Mouse (Mus musculus): Measurements from ENCODE around the gene Ift46.
"Not testable (repeated sequence)": the region's sequence is repeated elsewhere in the genome, so short reads cannot be mapped to it uniquely, and the experiment has no call there.

Ift46 gene

DNA sequence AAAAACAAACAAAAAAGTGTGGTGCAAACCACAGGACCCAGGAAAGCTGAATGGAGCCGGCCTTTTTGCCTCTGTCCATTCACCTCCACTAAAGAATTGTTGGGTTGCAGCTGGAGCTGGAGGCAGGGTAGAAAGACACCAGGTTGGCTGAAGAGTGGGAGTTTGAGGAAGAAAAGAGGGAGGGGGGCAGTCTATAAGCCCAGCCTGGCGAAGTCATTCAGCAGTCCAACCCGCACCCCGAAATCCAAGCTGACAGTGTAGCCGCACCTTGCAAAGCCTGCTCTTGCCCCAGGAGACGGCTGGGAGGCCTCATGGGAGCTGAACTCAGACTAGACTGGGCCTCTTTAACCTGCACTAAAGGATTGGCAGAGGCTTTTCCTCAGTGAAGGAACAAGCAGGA is 31.8 kb upstream of the Ift46 start:
- in situ Hi-C loops (cut with MboI, MseI): no loop called here

DNA sequence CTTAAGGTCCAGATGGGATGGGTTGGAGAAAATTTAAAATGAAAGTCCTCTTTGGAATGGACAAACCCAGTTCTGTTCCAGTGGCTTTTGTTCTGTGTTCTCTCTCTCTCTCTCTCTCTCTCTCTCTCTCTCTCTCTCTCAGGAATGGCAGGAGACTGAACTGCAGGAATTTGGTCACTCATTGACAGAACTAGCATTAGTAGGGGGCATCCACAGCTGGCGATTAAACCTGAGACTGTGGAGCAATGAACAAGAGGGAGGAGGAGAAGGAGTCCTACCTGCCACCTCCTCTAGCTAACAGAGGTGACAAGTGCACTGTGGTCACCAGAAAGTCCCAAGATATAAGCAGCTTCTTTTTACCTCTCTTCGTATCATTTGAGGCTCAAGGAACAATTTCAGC is 31.4 kb upstream of the Ift46 start:
- in situ Hi-C loops (cut with MboI, MseI): no loop called here

DNA sequence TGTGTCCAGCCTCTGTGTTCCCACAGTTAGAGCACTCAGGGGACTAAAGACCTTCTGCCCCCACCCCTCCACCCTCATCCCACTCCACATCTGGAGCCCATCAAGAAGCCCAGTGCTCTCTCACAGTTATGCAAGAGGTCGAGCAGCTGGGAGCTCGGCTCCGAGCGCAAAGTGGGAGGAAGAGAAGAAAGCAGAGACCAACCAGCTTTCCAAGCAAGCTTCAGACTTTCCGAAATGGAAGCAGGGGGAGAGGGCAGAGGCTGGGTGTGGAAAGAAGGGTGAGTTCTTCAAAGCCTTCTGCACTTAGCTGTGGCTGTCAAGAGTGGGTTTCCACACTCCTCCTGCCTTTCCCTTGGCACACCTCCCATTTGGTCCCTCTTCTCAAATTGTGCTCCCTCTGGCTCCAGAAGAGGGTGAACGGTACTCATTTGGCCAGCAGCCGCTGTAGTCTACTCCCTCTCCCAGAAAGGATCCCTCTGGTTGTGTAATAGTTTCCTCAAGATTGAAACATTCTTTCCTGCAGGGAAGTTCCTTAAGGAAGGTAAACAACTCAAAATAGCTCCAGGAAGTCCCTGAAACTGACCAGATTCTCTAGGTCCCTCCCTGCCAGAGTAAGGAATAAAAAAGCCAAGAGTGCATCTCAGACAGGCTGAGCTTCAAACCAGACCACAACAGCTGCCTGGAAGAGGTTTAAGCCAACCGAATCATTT is 30.3 kb upstream of the Ift46 start:
- in situ Hi-C loops (cut with MboI, MseI): no loop called here

DNA sequence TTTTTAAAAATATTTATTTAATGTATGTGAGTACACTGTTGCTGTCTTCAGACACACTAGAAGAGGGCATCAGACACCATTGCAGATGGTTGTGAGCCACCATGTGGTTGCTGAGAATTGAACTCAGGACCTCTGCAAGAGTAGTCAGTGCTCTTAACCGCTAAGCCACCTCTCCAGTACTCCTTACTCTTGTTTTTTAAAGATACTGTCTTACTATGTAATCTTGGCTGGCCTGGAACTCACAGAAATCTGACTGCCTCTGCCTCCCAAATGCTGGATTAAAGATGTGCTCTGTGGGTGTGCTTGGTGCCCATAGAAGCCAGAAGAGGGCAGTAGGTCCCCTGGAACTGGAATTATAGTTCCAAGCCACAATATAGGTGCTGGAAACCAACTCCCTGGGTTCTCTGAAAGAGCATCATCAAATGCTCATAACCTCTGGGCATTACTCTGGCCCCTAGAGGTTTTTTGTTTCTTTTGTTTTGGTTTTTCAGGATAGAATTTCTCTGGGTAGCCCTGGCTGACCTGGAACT is 27.0 kb upstream of the Ift46 start:
- in situ Hi-C loops (cut with MboI, MseI): no loop called here

DNA sequence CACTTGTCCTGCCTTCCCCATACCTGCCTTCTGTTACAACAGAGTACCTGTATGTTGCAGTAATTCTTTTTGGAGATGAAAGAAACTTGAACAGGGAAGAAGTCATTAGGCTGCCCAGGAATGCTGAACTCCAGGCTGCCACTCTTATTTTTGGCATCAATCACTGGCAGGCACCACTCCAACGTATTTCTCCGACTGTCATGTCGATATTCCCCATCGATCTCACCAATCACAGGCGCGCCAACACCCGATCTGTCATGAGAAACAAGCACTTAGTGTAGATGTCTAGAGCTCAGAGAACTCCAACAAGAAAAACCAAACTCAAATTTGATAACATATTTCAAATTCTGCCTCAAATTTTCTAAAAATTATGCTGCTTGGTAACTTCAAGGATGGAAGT is 22.3 kb upstream of the Ift46 start:
- in situ Hi-C loops (cut with MboI, MseI): no loop called here

DNA sequence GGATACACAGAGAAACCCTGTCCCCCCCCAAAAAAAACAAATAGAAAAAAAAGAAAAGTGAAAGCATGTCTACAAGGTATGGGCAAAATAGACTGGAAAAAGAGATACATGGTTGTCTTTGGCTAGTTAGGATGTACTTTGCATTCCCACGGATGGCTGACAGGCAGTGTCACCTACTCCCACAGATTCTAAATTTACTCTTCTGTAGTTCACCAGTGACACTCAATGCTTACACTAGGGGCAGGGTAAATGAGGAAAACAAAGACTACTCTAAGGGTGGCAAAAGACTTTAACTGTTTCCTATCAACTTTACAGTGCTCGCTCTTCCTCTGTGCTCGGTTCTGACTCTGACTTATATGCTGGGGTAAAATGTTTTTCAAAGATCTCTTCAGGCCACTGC is 21.0 kb upstream of the Ift46 start:
- in situ Hi-C loops (cut with MboI, MseI): no loop called here

DNA sequence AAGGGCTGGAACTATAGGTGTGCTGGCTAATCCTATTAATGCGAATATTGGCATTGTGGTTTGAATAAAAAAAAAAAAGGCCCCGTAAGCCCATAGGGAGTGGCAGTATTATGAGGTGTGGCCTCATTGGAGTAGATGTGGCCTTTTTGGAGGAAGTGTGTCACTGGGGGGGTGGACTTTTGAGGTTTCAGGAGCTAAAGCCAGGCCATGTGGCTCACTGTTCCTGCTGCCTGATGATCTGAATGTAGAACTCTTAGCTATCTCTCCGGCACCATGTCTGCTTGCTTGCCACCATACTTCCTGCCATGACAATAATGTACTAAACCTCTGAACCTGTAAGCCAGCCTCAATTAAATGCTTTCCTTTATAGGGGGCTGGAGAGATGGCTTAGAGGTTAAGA is 20.4 kb upstream of the Ift46 start:
- in situ Hi-C loops (cut with MboI, MseI): no loop called here

DNA sequence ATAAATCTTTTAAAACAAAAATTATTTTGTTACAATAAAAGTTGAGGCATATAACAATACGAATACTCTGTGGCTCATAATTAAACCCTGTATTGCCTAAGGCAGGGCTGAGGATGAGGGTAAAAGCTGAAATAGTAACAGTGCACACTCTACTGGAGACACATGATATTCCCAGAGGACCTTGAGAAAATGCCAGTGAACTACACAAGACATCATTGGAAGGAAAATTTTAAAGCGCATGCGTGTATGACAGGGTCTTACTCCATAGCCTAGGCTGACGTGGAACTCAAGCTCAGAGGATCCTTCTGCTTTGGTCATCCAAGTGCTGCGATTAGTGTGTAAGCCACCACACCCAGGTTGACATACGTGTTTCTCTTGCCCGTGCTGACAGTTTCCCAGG is 19.2 kb upstream of the Ift46 start:
- in situ Hi-C loops (cut with MboI, MseI): no loop called here

DNA sequence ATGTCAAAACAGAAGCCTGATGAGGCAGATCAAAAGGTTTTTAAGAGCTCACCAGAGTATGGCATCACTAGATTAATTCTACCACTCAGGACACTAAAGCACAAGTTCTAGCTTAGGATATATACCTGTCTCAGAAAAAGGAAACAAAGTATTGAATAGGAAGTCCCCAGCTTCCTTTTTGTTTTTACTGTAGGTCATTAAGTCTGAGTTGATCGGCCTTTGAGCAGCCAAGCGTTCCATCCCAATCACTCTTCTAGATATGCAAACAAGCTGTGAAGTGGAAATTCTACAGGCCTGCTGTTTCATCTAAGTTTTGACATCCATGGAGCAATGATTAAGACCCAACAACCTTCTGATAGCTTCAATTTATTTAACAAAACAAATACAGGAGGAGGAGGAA is 6.8 kb upstream of the Ift46 start:
- in situ Hi-C loops (cut with MboI, MseI): no loop called here

DNA sequence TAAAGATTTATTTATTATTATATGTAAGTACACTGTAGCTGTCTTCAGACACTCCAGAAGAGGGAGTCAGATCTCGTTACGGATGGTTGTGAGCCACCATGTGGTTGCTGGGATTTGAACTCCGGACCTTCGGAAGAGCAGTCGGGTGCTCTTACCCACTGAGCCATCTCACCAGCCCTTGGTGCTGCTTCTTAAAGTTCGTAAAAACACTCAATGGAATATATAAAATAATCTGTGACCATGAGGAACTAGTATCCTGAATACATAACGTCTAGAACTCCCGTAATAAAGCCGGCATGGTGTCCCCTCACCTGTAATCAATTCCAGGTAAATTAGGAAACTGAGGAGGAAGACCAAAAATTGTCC is 304 bp downstream of the Ift46 start:
- in situ Hi-C loops (cut with MboI, MseI): not testable (repeated sequence)

DNA sequence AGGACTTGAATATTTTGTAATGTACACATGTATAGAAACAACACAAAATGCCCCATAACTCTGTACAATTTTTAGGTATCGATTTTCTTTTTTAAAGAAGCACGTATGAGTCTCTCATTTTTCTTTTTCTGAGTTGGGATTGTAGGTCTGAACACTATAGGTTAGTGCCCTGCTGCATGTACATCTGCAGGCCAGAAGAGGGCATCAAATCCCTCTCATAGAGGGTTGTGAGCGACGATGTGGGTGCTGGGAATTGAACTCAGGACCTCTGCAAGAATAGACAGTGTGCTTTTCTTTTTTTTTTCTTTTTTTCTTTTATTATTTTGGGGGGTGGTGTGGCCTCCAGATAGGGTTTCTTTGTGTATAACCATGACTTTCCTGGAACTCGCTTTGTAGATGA is 3.7 kb downstream of the Ift46 start:
- in situ Hi-C loops (cut with MboI, MseI): no loop called here

DNA sequence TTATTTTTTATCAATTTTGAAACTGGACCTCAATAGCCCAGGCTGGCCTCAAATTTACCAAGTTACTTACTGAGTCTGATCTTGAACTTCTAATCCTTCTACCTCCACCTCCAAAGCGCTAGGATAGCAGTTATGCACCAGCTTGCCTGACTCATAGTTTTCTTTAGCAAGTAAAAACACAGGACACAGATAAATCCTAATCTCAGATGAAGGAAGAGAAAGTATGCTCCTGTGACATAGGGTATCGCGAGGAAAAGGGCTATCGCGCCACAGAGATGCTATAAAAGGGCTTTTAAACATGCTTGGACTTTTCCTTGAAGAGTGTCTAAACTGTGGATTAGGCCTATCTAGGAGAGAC is 4.7 kb downstream of the Ift46 start:
- in situ Hi-C loops (cut with MboI, MseI): no loop called here

DNA sequence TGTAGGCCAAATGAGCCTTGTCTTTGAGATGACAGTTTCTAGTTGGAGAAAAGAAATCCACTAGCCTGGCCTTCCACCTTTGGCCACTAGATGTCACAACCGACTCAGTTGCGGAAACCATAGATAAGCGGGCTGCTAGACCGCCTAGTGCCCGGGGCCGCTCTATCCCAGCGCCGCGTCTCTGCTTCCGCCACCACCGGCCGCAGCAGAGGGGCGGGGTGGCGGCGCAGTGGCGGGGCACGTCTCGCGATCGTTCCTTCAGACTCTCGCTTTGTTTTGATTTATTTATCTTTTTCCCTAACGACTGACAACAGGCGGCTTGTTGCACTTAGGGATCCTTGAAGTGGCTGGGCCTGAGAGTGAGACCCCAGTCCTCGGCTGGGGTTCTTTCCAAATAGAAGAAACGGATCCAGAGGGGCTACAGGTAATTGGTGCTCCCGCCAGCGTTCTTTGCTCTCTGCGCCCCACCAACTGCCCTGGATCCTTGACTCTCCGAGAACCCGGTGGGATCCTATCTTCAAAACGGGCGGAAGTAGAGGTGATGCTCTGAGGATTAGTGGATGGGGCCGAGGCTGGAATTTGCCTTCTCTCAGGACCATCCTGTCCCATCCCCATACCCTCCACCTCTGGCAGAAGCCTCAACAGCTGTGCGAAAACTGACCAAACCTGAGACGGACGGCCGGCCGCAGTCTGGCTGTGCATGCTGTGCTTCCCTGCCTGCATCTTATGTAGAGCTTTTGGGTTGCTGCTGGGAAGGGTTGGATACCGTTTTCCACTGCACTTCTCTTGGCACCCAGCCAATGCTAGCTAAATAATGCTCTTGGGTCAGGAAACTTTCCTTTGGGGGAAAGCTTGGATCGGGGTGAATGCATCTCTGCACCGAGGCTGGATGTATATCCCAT is 5.3 kb downstream of the Ift46 start:
- in situ Hi-C loops (cut with MboI, MseI): no loop called here

DNA sequence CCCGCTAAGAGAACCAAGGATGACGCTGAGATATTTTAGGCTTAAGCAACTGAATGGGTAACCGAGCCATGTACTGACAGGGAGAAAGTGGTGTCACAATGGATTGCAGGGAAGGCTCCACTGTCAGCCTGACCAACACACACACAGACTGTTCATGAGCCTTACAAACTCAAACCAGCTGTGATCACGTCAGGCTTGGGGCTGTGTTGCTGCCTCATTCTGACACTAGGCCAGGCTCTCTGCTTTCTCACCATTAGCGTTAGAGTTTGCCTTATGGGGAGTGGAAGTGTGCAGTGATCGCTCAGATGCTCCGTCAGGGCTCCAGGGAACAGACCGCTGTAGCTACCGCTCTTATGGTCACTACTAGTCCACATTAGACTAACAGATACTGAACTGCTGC is 25.1 kb downstream of the Ift46 start:
- in situ Hi-C loops (cut with MboI, MseI): no loop called here

DNA sequence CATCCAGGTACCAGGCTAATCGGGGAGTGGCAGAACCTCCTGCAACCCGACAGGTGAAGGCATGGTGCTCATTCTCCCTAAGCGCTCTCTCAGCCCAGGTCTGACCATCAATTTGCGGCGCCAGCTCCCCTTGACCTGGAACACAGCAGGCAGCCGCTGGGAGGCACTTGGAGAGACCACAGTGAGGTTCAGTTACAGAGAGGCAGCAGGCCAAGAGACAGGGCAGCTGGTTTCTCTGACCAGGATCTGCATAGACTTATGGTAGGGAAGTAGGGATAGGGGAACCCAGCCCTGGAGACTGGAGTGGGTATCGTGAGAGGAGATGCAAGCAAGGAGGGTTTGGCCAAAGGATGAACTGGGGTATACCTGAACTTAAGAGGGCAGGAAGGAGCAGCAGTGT is 30.6 kb downstream of the Ift46 start:
- in situ Hi-C loops (cut with MboI, MseI): no loop called here

DNA sequence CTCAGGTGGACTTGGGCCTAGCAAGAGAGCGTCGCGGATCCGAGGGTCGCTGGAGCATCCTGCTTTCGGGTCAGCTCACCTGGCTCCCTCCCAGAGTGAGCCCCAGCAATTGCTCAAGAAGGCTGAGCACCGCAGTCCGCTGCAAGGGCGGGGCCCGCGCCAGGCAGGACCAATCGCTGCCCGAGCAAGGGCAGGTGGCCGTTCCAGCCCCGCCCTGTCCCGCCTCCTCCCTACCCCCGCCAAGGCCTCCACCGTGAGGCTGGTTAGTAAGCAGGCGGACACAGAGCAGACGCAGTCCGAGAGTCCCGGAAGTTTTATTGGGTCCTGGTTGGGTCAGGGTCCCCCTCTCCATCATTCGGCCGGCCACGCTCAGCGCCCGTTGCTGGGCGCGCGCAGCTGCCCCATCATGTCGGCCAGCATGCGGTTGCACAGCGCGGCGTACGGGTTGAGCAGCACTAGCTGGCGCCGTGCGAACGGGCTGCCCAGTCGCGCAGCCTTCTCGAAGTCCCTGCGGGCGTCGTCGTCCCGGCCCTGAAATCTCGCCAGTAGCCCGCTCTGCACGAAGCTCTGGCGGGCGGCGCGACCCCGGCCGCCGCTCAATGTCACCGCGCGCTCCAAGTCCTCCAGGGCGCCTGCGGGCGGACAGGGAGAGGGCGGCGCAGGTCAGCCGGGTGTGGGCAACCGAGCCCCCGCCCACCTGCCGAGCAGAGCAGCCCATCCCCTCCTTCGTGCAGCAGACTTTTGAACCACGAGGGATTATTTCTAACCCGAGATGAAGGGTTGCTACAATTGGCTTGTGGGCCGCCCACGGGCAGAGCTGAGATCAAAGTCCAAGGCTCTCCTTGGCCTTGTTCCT is 31.6 kb downstream of the Ift46 start, which contains the start of gene Tmem25:
TSS of gene Tmem25 (minus strand) at position 206 of the 856 bp plus-strand sequence.
- in situ Hi-C loops (cut with MboI, MseI): no loop called here

DNA sequence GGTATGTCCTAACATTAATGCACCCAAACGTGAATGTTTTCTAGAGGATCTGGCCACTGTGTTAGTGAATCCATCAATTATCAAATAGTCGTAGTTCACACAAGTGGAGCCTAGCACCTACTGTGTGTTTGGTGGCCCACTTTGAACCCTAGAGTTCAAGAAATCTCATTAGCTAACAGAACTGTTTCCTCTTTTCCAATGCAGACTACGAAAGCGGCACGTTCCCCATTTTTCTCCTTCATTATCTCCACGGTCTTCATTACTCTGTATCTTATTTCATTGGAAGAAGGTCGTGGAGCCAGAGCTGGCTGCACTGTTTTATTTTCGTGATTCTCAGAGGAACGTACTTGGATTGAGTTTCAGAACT is 32.2 kb downstream of the Ift46 start:
- in situ Hi-C loops (cut with MboI, MseI): no loop called here

DNA sequence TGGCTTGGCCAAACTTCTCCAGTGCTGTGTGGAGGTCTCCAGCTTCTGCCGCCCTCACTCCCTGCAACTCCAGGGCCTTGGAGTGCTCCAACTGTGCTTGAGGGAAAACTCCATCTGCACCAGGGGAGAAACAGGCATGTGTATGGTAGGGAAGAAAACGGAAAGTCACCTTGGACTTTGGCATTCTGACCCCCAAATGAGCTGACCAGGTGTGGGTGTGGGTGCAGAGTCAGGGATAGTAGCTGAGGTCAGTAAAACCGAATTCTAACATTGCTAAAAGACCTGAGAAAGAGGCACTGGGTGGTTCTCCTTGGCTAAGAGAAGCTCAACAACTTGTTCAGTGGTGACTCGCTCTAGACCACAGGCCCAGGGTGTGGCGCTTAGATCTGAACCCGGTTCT is 34.0 kb downstream of the Ift46 start:
- in situ Hi-C loops (cut with MboI, MseI): no loop called here

DNA sequence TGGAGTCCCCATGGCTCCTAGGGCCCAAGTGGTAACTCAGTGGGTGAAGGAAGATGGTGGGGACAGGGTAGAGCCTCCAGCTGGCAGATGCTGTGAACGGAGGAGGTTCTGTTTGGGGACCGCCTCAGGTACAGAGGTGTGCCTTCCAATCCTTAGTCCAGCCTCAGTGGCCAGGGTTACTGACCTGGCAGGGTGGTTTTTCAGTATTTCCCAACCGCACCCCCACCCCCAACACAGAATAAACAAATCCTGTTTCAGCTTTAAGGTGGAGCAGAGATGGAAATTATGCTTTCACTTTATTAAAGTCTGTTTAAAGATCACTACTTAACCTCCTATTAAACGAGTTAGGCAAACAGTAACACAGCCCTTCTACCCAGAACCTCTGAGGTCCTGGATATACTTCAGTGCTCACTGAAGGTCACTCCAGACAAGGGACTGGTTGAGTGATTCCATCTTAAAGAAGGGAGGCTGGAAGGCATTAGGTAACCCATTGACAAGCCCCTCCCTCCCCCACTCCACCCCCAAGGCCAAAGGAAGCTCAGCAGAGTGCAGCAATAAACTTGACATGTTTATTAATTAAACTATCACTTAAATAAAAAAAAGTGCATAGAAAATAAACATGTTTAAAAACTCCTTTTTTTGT is 35.2 kb downstream of the Ift46 start, which contains the start of gene Ttc36:
TSS of gene Ttc36 (minus strand) at position 265 of the 643 bp plus-strand sequence.
- in situ Hi-C loops (cut with MboI, MseI): no loop called here

DNA sequence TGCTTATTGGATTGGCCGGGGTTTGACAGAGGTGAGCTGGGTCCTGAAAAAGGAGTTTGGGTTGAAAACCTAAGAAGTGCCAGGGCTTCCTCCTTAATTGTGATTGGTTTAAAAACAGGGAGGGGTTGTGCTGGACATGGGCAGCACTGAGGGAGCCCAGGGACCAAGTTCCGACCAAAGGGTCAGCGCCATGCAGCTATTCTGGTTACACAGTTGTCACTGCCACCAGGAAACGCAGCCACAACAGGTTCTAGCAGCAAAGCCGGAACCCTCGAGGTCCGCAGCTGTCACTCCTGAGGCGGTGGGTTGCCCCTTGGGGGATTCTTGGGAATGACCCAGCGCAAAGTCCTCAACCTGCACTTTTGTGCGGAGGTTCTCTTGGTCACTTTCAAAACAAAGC is 37.0 kb downstream of the Ift46 start:
- in situ Hi-C loops (cut with MboI, MseI): no loop called here

DNA sequence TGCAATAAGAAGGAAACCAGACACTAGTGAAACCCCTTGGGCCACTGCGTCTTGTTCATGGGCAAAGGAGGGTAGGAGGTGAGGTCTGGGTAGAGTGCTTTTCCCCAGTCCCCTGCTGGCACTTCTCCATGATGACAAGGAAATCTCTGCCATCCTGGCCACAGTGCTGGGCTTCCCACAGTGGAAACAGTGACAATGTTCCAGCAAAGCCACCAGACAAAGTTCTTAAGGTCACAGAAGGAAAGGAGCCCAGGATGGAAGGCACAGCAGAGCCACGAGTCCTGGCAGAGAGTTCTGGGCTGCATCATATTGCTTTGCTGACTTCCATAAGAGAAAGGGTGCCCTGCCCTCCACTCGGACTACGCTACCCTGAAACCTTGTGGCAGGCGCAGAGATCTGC is 37.8 kb downstream of the Ift46 start:
- in situ Hi-C loops (cut with MboI, MseI): no loop called here

DNA sequence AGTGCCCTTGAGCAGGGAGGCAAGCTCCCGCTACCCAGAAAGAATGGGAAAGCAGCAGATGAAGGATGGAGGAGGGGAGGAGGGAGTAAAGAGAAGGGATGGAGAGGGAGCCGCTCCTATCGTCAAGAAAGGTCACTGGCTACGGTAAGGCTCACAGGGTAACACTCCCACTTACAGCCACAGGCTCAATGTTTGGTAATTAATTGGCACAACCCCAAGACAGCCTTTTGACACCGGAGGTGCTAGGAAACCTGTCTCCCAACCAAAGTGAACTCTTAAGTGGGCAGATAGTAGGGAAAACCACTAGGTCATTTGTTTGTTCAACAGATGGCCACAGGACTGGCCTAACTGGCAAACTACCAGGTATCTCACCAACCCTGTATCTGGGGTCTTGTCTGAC is 39.4 kb downstream of the Ift46 start:
- in situ Hi-C loops (cut with MboI, MseI): no loop called here
